Mouse (Mus musculus): ENCODE measurements around the gene Wdr72.

GRCm38 (mm10) chr9:74249486-74249885, 139.3 kb downstream of the Wdr72 start:
- no peak for TF ChIP-seq POLR2A (IDR thresholded peaks at IDR 0.05; ENCODE audit: borderline replicate concordance, insufficient read depth, low read length)
- no peak for TF ChIP-seq CTCF (IDR thresholded peaks at IDR 0.05; ENCODE audit: borderline replicate concordance, insufficient read depth, low read depth, low read length)
